Mouse (Mus musculus): ENCODE measurements around the gene Eln.

Gene Eln

DNA sequence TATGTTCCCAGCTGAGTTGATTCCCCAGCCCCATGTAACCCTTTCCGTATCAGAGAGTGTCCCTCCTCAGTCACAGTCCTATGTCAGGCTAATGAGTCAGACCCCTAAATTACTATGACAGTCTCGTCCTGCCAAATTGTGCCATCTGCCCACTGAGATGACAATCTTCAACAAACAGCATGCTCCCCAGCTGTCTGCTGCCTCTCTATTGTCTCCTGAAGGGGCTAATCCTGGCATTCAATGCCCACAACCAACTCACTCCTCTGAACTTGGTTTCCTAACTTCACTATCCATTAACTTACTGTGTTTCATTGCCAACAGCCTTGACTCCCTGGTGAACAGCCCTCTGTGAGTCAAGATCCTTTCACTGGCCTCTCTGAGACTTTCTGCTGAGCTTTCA lies 62.7 kb downstream of the Eln start:
- DNase-seq (ENCODE audit: low spot score) = no peak

DNA sequence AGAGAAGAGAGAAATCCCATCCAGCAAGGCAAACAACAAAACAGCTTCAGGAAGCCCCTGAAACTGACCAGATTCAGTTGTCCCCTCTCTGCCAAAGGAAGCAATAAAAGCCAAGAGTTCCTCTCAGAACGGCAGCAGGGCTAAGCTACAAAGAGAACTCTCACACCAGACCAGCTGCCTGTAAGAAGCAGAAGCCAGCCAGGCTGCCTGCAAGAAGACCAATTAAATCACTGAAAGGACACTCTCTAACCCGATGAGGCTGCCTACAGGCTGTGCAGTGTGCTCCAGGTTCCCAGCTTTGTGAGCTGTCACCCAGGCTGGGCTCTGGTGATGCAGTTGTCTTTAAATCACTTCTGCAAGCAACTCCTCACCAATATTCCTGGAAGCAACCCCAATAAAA lies 63.3 kb downstream of the Eln start:
- DNase-seq (ENCODE audit: low spot score) = no peak

DNA sequence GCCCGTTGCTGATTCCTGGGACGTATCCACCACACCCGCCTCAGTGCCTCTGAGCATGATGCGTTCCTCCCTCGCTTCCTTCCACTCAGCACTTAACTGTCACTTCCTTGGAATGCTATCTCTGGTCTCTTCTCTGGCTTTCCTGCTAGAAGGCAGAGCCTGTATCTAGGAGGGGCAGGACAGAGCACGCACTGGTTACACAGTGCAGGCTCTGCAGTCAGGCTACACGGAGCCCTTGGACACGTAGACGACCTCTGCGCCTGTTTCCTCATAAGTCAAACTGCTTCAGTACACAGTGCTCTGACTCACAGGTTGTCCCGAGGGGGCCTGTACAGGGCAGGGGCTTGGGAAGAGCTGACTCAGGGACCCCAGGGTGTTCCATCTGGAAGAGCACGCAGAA lies 66.9 kb downstream of the Eln start:
- no peak for DNase-seq (ENCODE audit: low spot score)

DNA sequence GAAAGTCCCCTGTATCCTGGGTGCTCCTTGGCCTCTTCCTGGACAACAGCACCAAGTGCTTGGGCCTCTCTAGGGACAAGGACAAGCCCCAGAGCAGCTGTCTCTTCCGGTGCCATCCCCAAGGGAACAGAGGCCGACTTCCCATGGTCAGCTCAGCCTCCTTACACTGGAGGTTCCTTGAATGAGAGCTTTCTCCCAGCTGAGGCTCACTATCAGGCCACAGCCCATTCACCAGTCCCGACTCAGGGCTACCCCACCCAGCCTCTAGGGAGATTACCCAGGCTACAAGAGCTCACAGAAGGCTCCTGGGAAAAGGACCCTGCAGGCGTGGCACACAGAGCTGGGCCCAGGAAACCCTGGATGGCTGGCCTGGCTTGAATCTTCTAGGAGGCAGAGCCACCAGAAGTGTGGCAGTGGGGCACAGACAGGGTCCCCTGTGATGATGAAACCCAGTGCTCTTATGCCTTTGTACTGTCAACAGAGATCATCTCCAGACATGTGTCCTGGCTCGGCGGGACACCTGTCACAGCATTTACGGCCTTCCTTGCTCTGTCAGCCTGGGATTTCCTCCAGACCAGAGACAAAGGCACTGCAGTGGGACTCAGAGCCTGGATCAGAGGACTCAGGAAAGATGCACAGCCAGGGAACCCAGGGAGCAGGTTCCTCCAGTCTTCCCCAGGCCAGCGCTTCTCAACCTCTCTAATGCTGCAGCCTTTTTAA lies 68.1 kb downstream of the Eln start:
- DNase-seq (ENCODE audit: low spot score) = no peak

DNA sequence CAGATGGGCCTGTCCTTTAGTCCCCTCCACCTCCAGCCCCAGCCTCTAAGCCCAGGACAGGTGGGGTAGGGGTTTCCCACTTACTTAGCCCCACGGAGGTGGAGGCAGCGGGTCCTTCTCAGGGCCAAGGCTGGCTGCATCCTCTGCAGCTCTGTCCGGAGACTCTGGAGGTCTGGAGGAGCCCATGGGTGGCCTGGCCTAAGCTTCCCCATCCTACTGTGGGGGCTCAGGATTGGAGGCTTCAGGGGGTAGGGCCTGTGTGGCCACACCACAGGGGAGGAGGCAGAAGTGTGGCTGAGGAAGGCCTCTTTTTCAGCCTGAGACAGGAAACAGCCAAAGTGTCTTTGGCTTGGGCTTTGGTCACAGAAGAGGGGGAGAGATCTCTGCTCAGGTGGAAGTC lies 69.1 kb downstream of the Eln start:
- no peak for DNase-seq (ENCODE audit: low spot score)

DNA sequence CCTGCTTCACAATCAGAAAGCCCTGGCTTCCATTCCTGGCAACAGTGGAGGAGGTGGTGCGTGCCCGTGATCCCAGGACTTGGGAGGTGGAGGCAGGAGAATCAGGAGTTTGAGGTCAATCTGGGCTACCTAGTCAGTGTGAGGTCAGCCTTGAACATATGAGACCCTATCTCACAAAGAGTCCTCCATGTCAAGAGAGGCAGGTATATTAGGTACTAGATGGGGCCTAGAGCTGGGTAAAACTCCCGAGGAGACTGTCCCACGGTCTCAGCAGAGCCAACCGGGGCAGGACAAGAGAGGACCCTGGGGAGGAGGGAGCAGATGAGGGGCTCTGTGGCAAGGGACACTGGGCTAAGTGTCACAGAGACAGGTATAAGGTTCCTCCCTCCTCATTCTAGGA lies 69.6 kb downstream of the Eln start:
- no peak for DNase-seq (ENCODE audit: low spot score)

DNA sequence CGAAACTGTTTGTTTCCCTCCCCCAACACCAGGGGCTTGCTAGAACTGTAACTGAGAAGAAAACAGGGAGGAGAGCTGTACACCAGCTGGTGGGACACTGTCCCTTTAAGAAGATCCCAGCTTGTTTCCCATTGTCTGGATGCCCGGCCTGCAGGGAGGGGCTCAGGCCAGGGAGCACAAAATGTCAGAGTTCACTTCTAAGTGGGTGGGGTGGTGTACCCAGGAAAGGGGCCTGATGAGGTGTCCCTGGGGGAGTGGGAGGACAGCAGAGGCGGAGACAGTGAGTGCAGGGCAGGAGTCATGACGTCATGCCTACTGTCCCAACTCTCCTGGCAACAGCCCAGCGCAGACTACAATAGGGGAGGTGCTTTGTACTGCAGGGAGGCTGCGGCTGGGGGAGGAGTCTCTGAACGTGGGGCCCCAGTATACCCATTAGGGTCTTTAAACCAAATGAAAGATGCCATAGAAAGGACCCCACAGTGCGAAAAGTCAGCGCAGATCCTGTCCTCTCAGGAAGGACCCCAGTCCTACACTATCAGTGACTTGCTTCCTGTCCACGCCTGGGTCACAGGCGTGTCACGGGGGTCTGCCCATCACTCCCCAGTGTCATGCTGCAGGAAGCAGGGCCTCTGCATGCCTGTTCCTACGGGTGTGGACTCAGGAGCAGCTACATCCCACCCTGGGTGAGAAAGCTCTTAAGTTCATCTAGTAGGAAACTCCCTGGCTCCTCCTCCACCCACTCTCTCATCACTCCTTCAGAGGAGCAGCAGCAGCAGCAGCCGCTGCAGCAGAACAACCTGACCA lies 71.0 kb downstream of the Eln start:
- no peak for DNase-seq (ENCODE audit: low spot score)

DNA sequence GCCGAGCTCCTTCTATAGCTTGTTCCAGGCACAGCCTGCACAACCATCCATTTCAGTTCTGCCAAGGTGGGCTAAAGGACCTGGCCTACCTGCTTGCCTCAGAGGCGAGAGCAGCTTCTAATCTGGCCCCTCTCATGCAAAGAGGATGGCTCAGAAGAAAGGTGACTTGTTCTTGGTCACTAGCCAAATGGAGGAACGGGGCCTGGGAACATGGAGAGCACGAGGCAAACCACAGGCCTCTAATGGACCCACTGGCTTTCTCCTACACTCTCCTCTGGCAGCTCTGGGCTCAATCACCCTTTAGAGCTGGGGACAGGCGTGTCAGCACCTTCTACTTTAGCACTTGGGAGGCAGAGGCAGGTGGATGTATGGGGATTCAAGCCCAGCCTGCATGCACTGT lies 72.1 kb downstream of the Eln start:
- DNase-seq (ENCODE audit: low spot score) = no peak

DNA sequence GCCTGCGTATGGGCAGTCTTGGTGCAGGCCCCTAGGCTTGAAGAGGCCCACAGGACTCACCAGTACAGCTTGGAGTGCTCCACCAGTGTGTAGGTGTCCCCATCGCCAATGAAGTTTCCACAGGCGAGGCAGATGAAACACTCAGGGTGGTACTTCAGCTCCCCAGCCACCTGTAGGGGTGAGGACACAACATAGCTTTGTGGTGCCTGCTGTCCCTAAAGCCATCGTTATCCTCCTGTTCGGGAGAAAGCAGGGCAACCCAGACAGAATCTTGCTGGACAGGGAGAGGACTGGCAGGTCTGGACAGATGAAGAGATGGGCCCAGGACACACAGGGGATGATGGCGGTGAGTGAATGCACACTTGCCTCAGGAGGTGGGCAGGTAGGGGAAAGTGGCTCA lies 74.5 kb downstream of the Eln start:
- DNase-seq (ENCODE audit: low spot score) = no peak

DNA sequence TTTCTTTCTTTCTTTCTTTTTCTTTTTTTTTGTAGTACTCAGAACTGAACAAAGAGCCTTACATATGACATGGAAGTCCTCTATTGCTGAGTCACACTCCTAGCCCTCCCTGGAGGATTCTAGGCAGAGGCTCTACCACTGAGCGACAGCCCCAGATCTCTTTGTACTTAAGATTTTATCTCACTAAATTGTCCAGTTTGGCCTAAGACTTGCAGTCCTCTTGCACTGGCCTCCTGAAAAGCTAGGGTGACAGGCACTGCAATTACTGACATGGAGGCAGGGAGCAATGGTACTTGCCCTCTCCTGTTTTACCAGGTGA lies 75.0 kb downstream of the Eln start:
- DNase-seq (ENCODE audit: low spot score) = no peak

DNA sequence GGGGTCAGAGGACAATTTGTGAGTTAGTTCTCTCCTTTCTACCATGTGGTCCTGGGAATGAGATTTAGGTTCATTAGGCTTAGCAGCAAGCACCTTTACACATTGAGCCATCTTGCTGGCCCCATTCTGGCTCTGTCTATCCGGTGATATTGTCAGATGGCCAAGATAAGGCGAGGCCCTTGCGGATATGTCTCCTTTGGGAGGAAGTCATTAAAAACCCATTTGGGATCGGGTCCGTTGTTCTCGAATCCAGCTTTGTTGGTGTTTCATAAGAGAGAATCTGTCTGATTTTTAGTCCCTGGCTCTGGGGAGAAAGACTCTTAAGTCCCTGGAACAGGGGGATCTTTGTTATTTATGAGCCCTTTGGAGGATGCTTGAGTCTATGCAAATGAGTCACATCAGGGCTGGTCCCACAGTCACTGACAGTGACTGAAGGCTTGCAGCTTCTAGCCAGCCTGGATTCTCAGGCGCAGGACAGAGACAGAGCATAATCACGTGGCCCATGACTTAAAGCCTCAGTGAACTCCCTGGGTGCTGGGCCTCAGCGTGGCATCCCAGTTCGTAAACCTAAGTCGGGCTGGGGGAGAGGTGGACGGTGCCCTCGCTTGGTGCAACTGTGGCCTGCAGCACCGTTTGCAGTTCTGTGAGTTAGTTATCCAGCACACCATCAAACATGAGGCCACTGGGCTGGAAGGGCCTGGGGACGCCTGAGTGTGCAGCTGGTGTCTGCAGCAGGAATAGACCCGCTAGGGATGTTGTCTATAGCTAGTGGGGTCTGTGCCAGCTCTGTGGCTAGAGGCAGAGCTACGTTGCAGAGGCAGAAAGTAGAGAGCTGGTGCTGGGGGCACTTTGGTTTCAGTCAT lies 75.6 kb downstream of the Eln start:
- DNase-seq (ENCODE audit: low spot score) = no peak

DNA sequence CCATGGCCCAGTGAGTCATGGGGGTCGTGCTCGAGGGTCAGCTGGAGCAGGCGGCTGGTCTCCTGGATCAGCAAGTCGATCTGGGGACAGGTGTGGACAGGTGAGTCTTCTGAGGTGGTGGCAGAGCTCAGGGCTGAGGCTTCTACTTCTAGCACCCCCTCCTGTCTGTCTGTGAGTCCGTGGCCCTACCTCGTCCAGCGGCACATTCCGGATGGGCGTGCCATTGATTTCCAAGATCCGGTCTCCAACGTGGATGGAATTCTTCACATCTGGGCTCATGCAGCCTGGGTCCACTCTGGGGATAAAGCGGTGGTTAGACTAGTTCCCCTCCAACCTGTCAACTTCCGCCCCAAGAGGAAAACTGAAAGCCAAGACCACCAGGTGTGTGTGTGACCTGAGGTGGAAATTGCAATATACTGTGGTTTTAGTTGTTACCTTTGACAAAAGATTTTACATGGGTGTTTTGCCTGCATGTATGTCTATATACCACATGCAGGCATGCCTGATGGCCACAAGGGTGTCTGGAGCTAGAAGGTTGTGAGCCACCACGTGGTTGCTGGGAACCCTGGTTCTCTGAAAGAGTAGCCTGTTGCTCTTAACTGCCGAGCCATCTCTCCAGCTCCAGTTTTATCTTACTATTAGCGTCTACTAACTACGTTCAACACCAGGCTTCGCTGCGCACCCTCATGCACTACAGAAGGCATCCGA lies 78.0 kb downstream of the Eln start:
- no peak for DNase-seq (ENCODE audit: low spot score)

DNA sequence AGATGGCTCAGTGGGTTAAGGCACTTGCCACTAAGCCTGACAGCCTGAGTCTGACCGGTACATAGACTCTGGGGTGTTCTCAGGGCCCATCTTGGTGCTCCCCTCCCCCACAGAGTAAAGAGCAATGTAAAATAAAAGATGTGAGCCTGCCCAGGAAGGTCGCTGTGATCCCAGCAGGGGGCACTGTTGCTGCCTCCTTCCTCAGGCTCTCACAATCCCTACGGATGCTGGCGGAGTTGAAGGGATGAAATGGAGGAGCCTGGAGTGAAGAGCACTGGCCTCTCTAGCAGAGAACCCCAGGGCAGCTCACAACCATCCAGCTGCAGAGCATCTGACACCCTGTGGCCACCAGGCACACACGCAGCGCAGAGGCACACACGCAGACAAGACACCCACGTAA lies 78.6 kb downstream of the Eln start:
- DNase-seq (ENCODE audit: low spot score) = no peak

DNA sequence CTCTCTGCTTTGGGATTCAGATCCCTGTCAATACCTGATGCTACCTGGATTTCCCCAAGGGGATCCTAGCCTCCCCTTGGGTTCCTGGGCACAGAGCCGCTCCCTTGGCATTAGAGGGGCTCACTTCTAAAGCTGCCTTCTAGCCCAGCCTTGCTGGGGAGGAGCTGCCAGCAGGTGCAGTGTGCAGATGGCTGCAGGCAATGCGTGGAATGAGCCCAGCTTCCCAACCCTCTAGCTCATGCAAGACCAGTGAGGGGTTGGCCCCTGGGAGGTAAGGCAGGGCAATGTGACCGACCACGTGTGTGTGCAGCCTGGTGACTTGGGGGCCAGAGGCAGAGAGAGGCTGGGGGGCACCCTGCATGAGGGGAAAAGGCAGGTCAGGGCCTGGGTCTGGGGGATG lies 90.4 kb downstream of the Eln start:
- no peak for DNase-seq (ENCODE audit: low spot score)

Data from left cerebral cortex, adult 11 months (tissue).